Mouse (Mus musculus) intestine, embryonic 14.5 days (tissue): ENCODE data around the gene Ptar1. TPM values are rescaled to one million over a fixed set of nuclear protein-coding genes. Genes with fewer than 3 reads are reported as not detected.

ENCODE experiments used
- ATAC-seq: fragments of 200-750 bp; cut with Nextera tagmentation; replicated peaks from 2 replicates; pipeline ENCODE4 v1.8.0; 2017; ENCODE audit warnings: low read depth, moderate number of reproducible peaks, moderate TSS enrichment, moderate library complexity; ENCODE audit not compliant: low FRiP score, low TSS enrichment
- DNase-seq: peaks from one replicate; pipeline ENCODE4 v3.0.0-alpha.2; 2018; ENCODE audit warnings: low spot score
- H3K27ac ChIP-seq: fragments of 300-500 bp; sonication (generic); 2 replicates; pipeline ENCODE4 v1.5.1; 2014; ENCODE audit warnings: low read depth, mild to moderate bottlenecking, control low read depth
- H3K27me3 ChIP-seq: fragments of 300-500 bp; sonication (generic); replicated peaks from 2 replicates; pipeline ENCODE4 v1.6.1; 2014; ENCODE audit warnings: low read length, control low read depth; ENCODE audit not compliant: control insufficient read depth, insufficient read depth
- H3K36me3 ChIP-seq: fragments of 300-500 bp; sonication (generic); 2 replicates; pipeline ENCODE4 v1.6.1; 2014; ENCODE audit warnings: low read length, control low read depth; ENCODE audit not compliant: control insufficient read depth, insufficient read depth
- H3K4me1 ChIP-seq: fragments of 300-500 bp; sonication (generic); replicated peaks from 2 replicates; pipeline ENCODE4 v1.6.1; 2014; ENCODE audit warnings: low read length, control low read depth, mixed read lengths; ENCODE audit not compliant: control insufficient read depth, insufficient read depth
- H3K4me2 ChIP-seq: fragments of 300-500 bp; sonication (generic); 2 replicates; pipeline ENCODE4 v1.6.1; 2014; ENCODE audit warnings: low read length
- H3K4me3 ChIP-seq: fragments of 300-500 bp; sonication (generic); 2 replicates; pipeline ENCODE4 v1.5.1; 2014; ENCODE audit warnings: low read depth, low read length, control low read depth, mixed read lengths
- H3K9ac ChIP-seq: fragments of 300-500 bp; sonication (generic); 2 replicates; pipeline ENCODE4 v1.6.1; 2014; ENCODE audit warnings: mild to moderate bottlenecking, low read length
- H3K9me3 ChIP-seq: fragments of 300-500 bp; sonication (generic); 2 replicates; pipeline ENCODE4 v1.6.1; 2016; ENCODE audit warnings: low read length, control low read depth; ENCODE audit not compliant: control insufficient read depth
- WGBS: fragments of 180-500 bp; shearing (Covaris S2); extraction: QIAGEN DNeasy Blood & Tissue Kit; methylation state at CpG from one replicate; pipeline ENCODE4 v1.1.7; 2014; 5-methylcytosine and 5-hydroxymethylcytosine counted together
- polyA plus RNA-seq: library from polyadenylated mRNA; unstranded; fragments of >200 nt; fragmentation: Nextera tagmentation; extraction: Ambion mirVana; gene quantifications from 2 replicates; pipeline ENCODE4 v1.2.1, GENCODE M21; 2014

Gene Ptar1
- polyA plus RNA-seq, 1 experiment from 2014 or later, result 8.5 TPM

DNA sequence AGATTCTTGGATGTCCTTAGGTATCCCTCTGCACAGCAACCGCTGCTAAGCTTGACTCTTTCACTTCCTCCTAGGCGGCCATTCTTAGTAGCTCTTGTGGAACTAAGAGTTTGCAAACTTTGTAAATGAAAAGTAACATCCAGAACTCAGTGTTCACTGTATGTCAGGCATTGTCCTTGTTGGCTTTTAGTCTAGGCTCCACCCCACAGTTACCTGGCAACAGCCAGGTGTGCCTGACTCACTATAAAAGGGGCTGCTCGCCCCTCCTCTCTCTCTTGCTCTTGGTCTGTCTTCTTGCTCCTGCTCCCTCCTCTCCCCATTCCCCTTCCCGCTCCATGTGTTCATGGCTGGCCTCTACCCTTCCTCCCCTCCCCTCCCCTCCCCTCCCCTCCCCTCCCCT is 11.9 kb downstream of the Ptar1 start:
- Histone ChIP-seq H3K36me3 (peaks cover 50% of the 10 kb centered on the region), H3K4me2 (no peak overlapping the region), H3K27me3 (no peaks in the 10 kb centered on the region), H3K9me3 (no peaks in the 10 kb centered on the region), H3K9ac (no peak overlapping the region), H3K27ac (no peak overlapping the region), H3K4me3 (no peak overlapping the region), H3K4me1 (no peaks in the 10 kb centered on the region)
- 87% methylated on average over 4 of the region's 4 CpGs for WGBS
- DNase-seq (no peak), ATAC-seq (no peak)

- Histone ChIP-seq H3K27me3 (no peaks in the 10 kb centered on the region), H3K27ac (no peak overlapping the region), H3K4me3 (no peak overlapping the region), H3K4me1 (no peaks in the 10 kb centered on the region), H3K9me3 (no peaks in the 10 kb centered on the region), H3K9ac (no peak overlapping the region), H3K36me3 (peaks cover 49% of the 10 kb centered on the region), H3K4me2 (no peak overlapping the region)
- 92% methylated on average over 10 of the region's 10 CpGs for WGBS
- ATAC-seq (no peak), DNase-seq (no peak)
These were observed 15.7 kb downstream of the Ptar1 start for GRCm38 (mm10) chr19:23702896-23703295.

DNA sequence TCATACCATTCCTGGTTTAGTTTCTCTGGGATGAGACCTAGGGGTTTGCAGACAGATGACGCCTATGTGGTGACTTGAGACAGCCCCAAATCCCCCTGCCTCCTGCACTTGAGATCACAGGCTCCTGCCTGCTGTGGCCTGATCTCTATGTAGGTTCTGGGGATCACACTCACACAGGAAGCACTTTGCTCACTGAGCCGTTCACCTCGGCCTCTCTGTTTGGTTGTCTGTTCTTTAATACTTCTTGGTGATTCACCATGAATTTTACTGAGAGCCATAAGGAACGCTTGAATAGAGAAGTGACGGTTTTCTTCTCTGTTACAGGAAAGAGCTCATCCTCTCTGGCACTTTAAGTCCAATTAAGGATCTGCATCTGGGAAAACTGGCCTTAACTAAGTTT is 18.2 kb downstream of the Ptar1 start:
- DNase-seq (no peak), ATAC-seq (no peak)
- no peak overlapping the region for H3K4me2 ChIP-seq
- no peak overlapping the region for H3K4me3 ChIP-seq
- H3K27me3 ChIP-seq, result no peaks in the 10 kb centered on the region
- H3K9me3 ChIP-seq, result no peaks in the 10 kb centered on the region
- no peak overlapping the region for H3K27ac ChIP-seq
- WGBS, result 89% methylated on average over 5 of the region's 5 CpGs
- H3K36me3 ChIP-seq, result peaks cover 49% of the 10 kb centered on the region
- H3K4me1 ChIP-seq, result no peaks in the 10 kb centered on the region
- no peak overlapping the region for H3K9ac ChIP-seq

GRCm38 (mm10) chr19:23746506-23746905 is 59.3 kb downstream of the Ptar1 start:
- no peak for DNase-seq
- H3K36me3 ChIP-seq, result no peaks in the 10 kb centered on the region
- H3K27ac ChIP-seq, result no peak overlapping the region
- H3K27me3 ChIP-seq, result no peaks in the 10 kb centered on the region
- no peak for ATAC-seq
- WGBS, result 77% methylated on average over 3 of the region's 3 CpGs
- H3K4me3 ChIP-seq, result no peak overlapping the region
- H3K9me3 ChIP-seq, result no peaks in the 10 kb centered on the region
- H3K4me1 ChIP-seq, result no peaks in the 10 kb centered on the region
- no peak overlapping the region for H3K4me2 ChIP-seq
- no peak overlapping the region for H3K9ac ChIP-seq

- no peaks in the 10 kb centered on the region for H3K9me3 ChIP-seq
- no peaks in the 10 kb centered on the region for H3K36me3 ChIP-seq
- no peak overlapping the region for H3K27ac ChIP-seq
- no peaks in the 10 kb centered on the region for H3K4me1 ChIP-seq
- DNase-seq (no peak), ATAC-seq (no peak)
- no peak overlapping the region for H3K9ac ChIP-seq
- H3K4me3 ChIP-seq, result no peak overlapping the region
- peaks cover 22% of the 10 kb centered on the region for H3K27me3 ChIP-seq
- peak overlapping the region; percentile 18; the same call in 1 of the 2 replicates for H3K4me2 ChIP-seq
- 9% methylated on average over 7 of the region's 7 CpGs for WGBS
These were observed 69.8 kb downstream of the Ptar1 start for GRCm38 (mm10) chr19:23757011-23757410.

GRCm38 (mm10) chr19:23757961-23758553 is 70.8 kb downstream of the Ptar1 start:
- WGBS, result under 1% methylated on average over 40 of the region's 40 CpGs
- peaks cover 22% of the 10 kb centered on the region for H3K27me3 ChIP-seq

GRCm38 (mm10) chr19:23758554-23759321 is 71.5 kb downstream of the Ptar1 start, which contains the start of gene Apba1:
Gene Apba1 (plus strand): TSS chr19:23758887.
- Histone ChIP-seq H3K4me1 (no peaks in the 10 kb centered on the region), H3K27ac (peak within 1 kb of the TSS; percentile 40; the same call in 1 of the 2 replicates), H3K4me2 (peak within 1 kb of the TSS; percentile 85), H3K36me3 (no peaks in the 10 kb centered on the region), H3K9me3 (no peaks in the 10 kb centered on the region), H3K27me3 (peaks cover 22% of the 10 kb centered on the region), H3K4me3 (peak within 1 kb of the TSS; percentile 68), H3K9ac (peak within 1 kb of the TSS; percentile 74)
- DNase-seq, result peak; percentile 87
- peak; percentile 84 for ATAC-seq
- under 1% methylated on average over 77 of the region's 98 CpGs for WGBS

More at GRCm38 (mm10) chr19:23757961-23758553, 70.8 kb downstream of the Ptar1 start:
- peak; percentile 99 for DNase-seq
- Histone ChIP-seq H3K4me3 (peak overlapping the region; percentile 68), H3K4me2 (peak overlapping the region; percentile 85), H3K4me1 (no peaks in the 10 kb centered on the region), H3K9me3 (no peaks in the 10 kb centered on the region), H3K27ac (peak overlapping the region; percentile 40; the same call in 1 of the 2 replicates), H3K9ac (peak overlapping the region; percentile 74), H3K36me3 (no peaks in the 10 kb centered on the region)
- ATAC-seq, result peak; percentile 71

GRCm38 (mm10) chr19:23759322-23759945 is 72.2 kb downstream of the Ptar1 start:
- Histone ChIP-seq H3K36me3 (no peaks in the 10 kb centered on the region), H3K27me3 (peaks cover 22% of the 10 kb centered on the region), H3K4me3 (peak overlapping the region; percentile 68), H3K4me1 (no peaks in the 10 kb centered on the region), H3K4me2 (peak overlapping the region; percentile 85), H3K9ac (peak overlapping the region; percentile 74), H3K27ac (no peak overlapping the region), H3K9me3 (no peaks in the 10 kb centered on the region)
- DNase-seq (peak; percentile 58), ATAC-seq (no peak; the same call in 1 of the 2 replicates)
- 3% methylated on average over 17 of the region's 17 CpGs for WGBS
